13 mouse cellular contexts compared by ENCODE assay signal in genomic region chr11:35395376-35395775, GRCm38 (mm10).
DNase-seq lines count a peak whose midpoint lies in the region; ATAC-seq and TF ChIP-seq lines count a peak whose summit lies in the region.
"Had no signal": no experiment of that assay in that cellular context is flagged by ENCODE, and none has a peak within 500 bp of the region (broad histone marks: within the 10 kb centered on the region; RNA-seq: fewer than 3 reads in every experiment).

No protein-coding gene starts in this region.

- H3K4me2 ChIP-seq in heart, postnatal 0 days (ENCODE audit: low read depth, low read length) = no peak overlapping the region
- H3K4me2 ChIP-seq in lung, embryonic 14.5 days = no peak overlapping the region
- H3K4me2 ChIP-seq in stomach, postnatal 0 days (replicated peaks; ENCODE audit: low read depth) = no peak overlapping the region
- H3K4me2 ChIP-seq: embryonic facial prominence, embryonic 13.5 days; liver, embryonic 15.5 days; stomach, embryonic 15.5 days had no signal

- intact Hi-C loops in gastrocnemius, adult 2 months (cut with DNase I) = no loop called here

- peak; percentile 66 for TF ChIP-seq EP300 in heart, postnatal 0 days (IDR thresholded peaks at IDR 0.05; ENCODE audit: low read depth)
- TF ChIP-seq EP300 in stomach, postnatal 0 days (optimal IDR thresholded peaks at IDR 0.05) = no peak

- H3K4me1 ChIP-seq in heart, embryonic 10.5 days = peaks cover 34% of the 10 kb centered on the region
- peaks cover 24% of the 10 kb centered on the region; the same call in 1 of the 2 replicates for H3K4me1 ChIP-seq in heart, postnatal 0 days (ENCODE audit: control insufficient read depth, insufficient read depth)
- 0 out of 2 replicates have a peak, but pooled peaks cover 6% of the 10 kb centered on the region for H3K4me1 ChIP-seq in lung, embryonic 14.5 days (ENCODE audit: insufficient read depth)
- no peaks in the 10 kb centered on the region for H3K4me1 ChIP-seq in stomach, postnatal 0 days (replicated peaks; ENCODE audit: control insufficient read depth, insufficient read depth)
- H3K4me1 ChIP-seq: liver, embryonic 15.5 days had no signal

- no peaks in the 10 kb centered on the region for H3K27me3 ChIP-seq in heart, embryonic 10.5 days (ENCODE audit: insufficient read depth, poor library complexity, severe bottlenecking)
- H3K27me3 ChIP-seq in heart, postnatal 0 days (ENCODE audit: control insufficient read depth, insufficient read depth, low read length) = no peaks in the 10 kb centered on the region
- no peaks in the 10 kb centered on the region for H3K27me3 ChIP-seq in lung, embryonic 14.5 days (ENCODE audit: insufficient read depth, low read length)
- no peaks in the 10 kb centered on the region for H3K27me3 ChIP-seq in stomach, postnatal 0 days (ENCODE audit: control insufficient read depth, insufficient read depth, low read length)
- H3K27me3 ChIP-seq: embryonic facial prominence, embryonic 13.5 days; liver, embryonic 15.5 days; stomach, embryonic 15.5 days had no signal

- DNase-seq in heart, adult 18-20 months = peak; percentile 79 to 87
- DNase-seq in heart, embryonic 10.5 days (ENCODE audit: low spot score) = no peak
- DNase-seq in gastrocnemius, adult 2 months = peak; percentile 35
- DNase-seq in heart, postnatal 0 days (ENCODE audit: low spot score) = peak; percentile 69
- DNase-seq in lung, embryonic 14.5 days = peak; percentile 69
- no peak for DNase-seq in stomach, postnatal 0 days (ENCODE audit: low spot score)
- no peak for DNase-seq in thymus, postnatal 36 days
- DNase-seq: right cerebral cortex, postnatal 14 days had no signal

- ATAC-seq in heart, postnatal 0 days (ENCODE audit: insufficient read depth, low read depth) = peak; percentile 52
- ATAC-seq in lung, embryonic 14.5 days (ENCODE audit: insufficient read depth) = peak; percentile 54; the same call in 1 of the 2 replicates
- ATAC-seq in stomach, postnatal 0 days (ENCODE audit: low FRiP score, low TSS enrichment) = no peak
- ATAC-seq in cerebellum, adult (ENCODE audit: insufficient number of reproducible peaks, low FRiP score, low TSS enrichment) = no peak
- ATAC-seq: inflammation-experienced regulatory T-cells, adult 6 months had no signal

- H3K36me3 ChIP-seq in heart, embryonic 10.5 days = no peaks in the 10 kb centered on the region
- H3K36me3 ChIP-seq in heart, postnatal 0 days (replicated peaks; ENCODE audit: control insufficient read depth, insufficient read depth, low read length) = no peaks in the 10 kb centered on the region
- H3K36me3 ChIP-seq in lung, embryonic 14.5 days (ENCODE audit: insufficient read depth) = no peaks in the 10 kb centered on the region
- no peaks in the 10 kb centered on the region for H3K36me3 ChIP-seq in stomach, postnatal 0 days (ENCODE audit: control insufficient read depth, insufficient read depth, low read length)
- H3K36me3 ChIP-seq: embryonic facial prominence, embryonic 13.5 days; liver, embryonic 15.5 days; stomach, embryonic 15.5 days had no signal

- H3K9me3 ChIP-seq in heart, embryonic 10.5 days = no peaks in the 10 kb centered on the region
- H3K9me3 ChIP-seq in heart, postnatal 0 days (replicated peaks; ENCODE audit: control insufficient read depth, low read length) = no peaks in the 10 kb centered on the region
- no peaks in the 10 kb centered on the region for H3K9me3 ChIP-seq in lung, embryonic 14.5 days (ENCODE audit: low read depth, low read length)
- no peaks in the 10 kb centered on the region for H3K9me3 ChIP-seq in stomach, postnatal 0 days (ENCODE audit: control insufficient read depth, low read length)
- H3K9me3 ChIP-seq: embryonic facial prominence, embryonic 13.5 days; liver, embryonic 15.5 days; stomach, embryonic 15.5 days had no signal

- no peak overlapping the region for H3K9ac ChIP-seq in heart, postnatal 0 days (replicated peaks; ENCODE audit: low read depth, low read length)
- no peak overlapping the region for H3K9ac ChIP-seq in lung, embryonic 14.5 days
- H3K9ac ChIP-seq in stomach, postnatal 0 days (ENCODE audit: low read length) = no peak overlapping the region
- H3K9ac ChIP-seq: embryonic facial prominence, embryonic 13.5 days; liver, embryonic 15.5 days; stomach, embryonic 15.5 days had no signal

- H3K4me3 ChIP-seq in heart, embryonic 10.5 days = no peak overlapping the region
- no peak overlapping the region for H3K4me3 ChIP-seq in gastrocnemius, adult 2 months
- no peak overlapping the region for H3K4me3 ChIP-seq in heart, postnatal 0 days (ENCODE audit: low read depth, low read length)
- no peak overlapping the region for H3K4me3 ChIP-seq in lung, embryonic 14.5 days (ENCODE audit: low read depth, low read length)
- H3K4me3 ChIP-seq in stomach, postnatal 0 days (ENCODE audit: low read depth, low read length) = no peak overlapping the region
- H3K4me3 ChIP-seq: embryonic facial prominence, embryonic 13.5 days; liver, embryonic 15.5 days; stomach, embryonic 15.5 days had no signal

- TF ChIP-seq CTCF in gastrocnemius, adult 2 months (IDR thresholded peaks at IDR 0.05) = no peak
- TF ChIP-seq CTCF in heart, postnatal 0 days (IDR thresholded peaks at IDR 0.05; ENCODE audit: low read depth) = no peak
- no peak for TF ChIP-seq CTCF in lung, embryonic 14.5 days (IDR thresholded peaks at IDR 0.05; ENCODE audit: low read depth)
- TF ChIP-seq CTCF in stomach, postnatal 0 days (IDR thresholded peaks at IDR 0.05; ENCODE audit: low read depth) = no peak

- WGBS in heart, embryonic 10.5 days = 30% methylated on average over 8 of the region's 8 CpGs
- WGBS in heart, postnatal 0 days = 18% methylated on average over 8 of the region's 8 CpGs
- WGBS in lung, embryonic 14.5 days = 36% methylated on average over 8 of the region's 8 CpGs
- WGBS in stomach, postnatal 0 days = 61% methylated on average over 8 of the region's 8 CpGs

- H3K27ac ChIP-seq in heart, embryonic 10.5 days = no peak overlapping the region
- H3K27ac ChIP-seq in gastrocnemius, adult 2 months = no peak overlapping the region
- no peak overlapping the region for H3K27ac ChIP-seq in heart, postnatal 0 days (ENCODE audit: low read depth)
- H3K27ac ChIP-seq in lung, embryonic 14.5 days (ENCODE audit: low read depth) = peak overlapping the region; percentile 37; the same call in 1 of the 2 replicates
- H3K27ac ChIP-seq in stomach, postnatal 0 days (replicated peaks) = no peak overlapping the region
- H3K27ac ChIP-seq: embryonic facial prominence, embryonic 13.5 days; liver, embryonic 15.5 days; stomach, embryonic 15.5 days had no signal

Comparison
In these comparisons a context has a peak if more than half of its experiments do, and no peak if none do; other contexts are left out.
1. DNase-seq: peak in heart, adult 18-20 months (2 of 2), gastrocnemius, adult 2 months (single experiment), heart, postnatal 0 days (single experiment) and lung, embryonic 14.5 days (single experiment); none in heart, embryonic 10.5 days (single experiment), stomach, postnatal 0 days (single experiment) and thymus, postnatal 36 days (0 of 2).
2. ATAC-seq: peak in heart, postnatal 0 days (single experiment) and lung, embryonic 14.5 days (single experiment); none in stomach, postnatal 0 days (single experiment) and cerebellum, adult (single experiment).